Mouse (Mus musculus): ENCODE measurements around the gene Rcn1. TPM values are rescaled to one million over a fixed set of nuclear protein-coding genes. Genes with fewer than 3 reads are reported as not detected.

Rcn1 gene
- polyA plus RNA-seq, 1 experiment from 2014 or later: 143 TPM

- Histone ChIP-seq H3K4me2 (replicated peaks) (no peak overlapping the region), H3K4me1 (peaks cover 19% of the 10 kb centered on the region), H3K9me3 (replicated peaks) (no peaks in the 10 kb centered on the region), H3K9ac (no peak overlapping the region), H3K4me3 (no peak overlapping the region), H3K27ac (no peak overlapping the region), H3K36me3 (no peaks in the 10 kb centered on the region), H3K27me3 (no peaks in the 10 kb centered on the region)
- ATAC-seq (ENCODE audit: low FRiP score): peak; percentile 55; the same call in 1 of the 2 replicates
- 35% methylated on average over 8 of the region's 8 CpGs for WGBS
Observed at GRCm38 (mm10) chr2:105416660-105417348, 17.7 kb upstream of the Rcn1 start.

GRCm38 (mm10) chr2:105416046-105416659 lies 17.0 kb upstream of the Rcn1 start:
- Histone ChIP-seq H3K27me3 (no peaks in the 10 kb centered on the region), H3K27ac (no peak overlapping the region), H3K9me3 (replicated peaks) (no peaks in the 10 kb centered on the region), H3K4me3 (no peak overlapping the region), H3K4me2 (replicated peaks) (no peak overlapping the region), H3K9ac (no peak overlapping the region), H3K4me1 (peaks cover 19% of the 10 kb centered on the region), H3K36me3 (no peaks in the 10 kb centered on the region)
- peak; percentile 33; the same call in 1 of the 2 replicates for ATAC-seq (ENCODE audit: low FRiP score)
- 66% methylated on average over 7 of the region's 7 CpGs for WGBS

GRCm38 (mm10) chr2:105414309-105414708 lies 15.2 kb upstream of the Rcn1 start:
- no peak overlapping the region for H3K4me3 ChIP-seq
- 71% methylated on average over 2 of the region's 2 CpGs for WGBS

GRCm38 (mm10) chr2:105409253-105409652 lies 10.1 kb upstream of the Rcn1 start:
- no peak overlapping the region for H3K9ac ChIP-seq
- H3K9me3 ChIP-seq (replicated peaks): no peaks in the 10 kb centered on the region
- H3K36me3 ChIP-seq: no peaks in the 10 kb centered on the region
- H3K27ac ChIP-seq: no peak overlapping the region
- WGBS: 92% methylated on average over 1 of the region's 1 CpGs
- no peak for ATAC-seq (ENCODE audit: low FRiP score)
- H3K27me3 ChIP-seq: 0 out of 2 replicates have a peak, but pooled peaks cover 3% of the 10 kb centered on the region
- no peaks in the 10 kb centered on the region; the same call in 1 of the 2 replicates for H3K4me1 ChIP-seq
- H3K4me3 ChIP-seq: no peak overlapping the region
- no peak overlapping the region for H3K4me2 ChIP-seq (replicated peaks)

More at GRCm38 (mm10) chr2:105414309-105414708, 15.2 kb upstream of the Rcn1 start:
- H3K4me1 ChIP-seq: peaks cover 19% of the 10 kb centered on the region
- H3K36me3 ChIP-seq: no peaks in the 10 kb centered on the region
- ATAC-seq (ENCODE audit: low FRiP score): no peak
- no peaks in the 10 kb centered on the region for H3K9me3 ChIP-seq (replicated peaks)
- no peak overlapping the region for H3K9ac ChIP-seq
- H3K27me3 ChIP-seq: no peaks in the 10 kb centered on the region
- no peak overlapping the region for H3K4me2 ChIP-seq (replicated peaks)
- H3K27ac ChIP-seq: no peak overlapping the region

GRCm38 (mm10) chr2:105408511-105408910 lies 9.4 kb upstream of the Rcn1 start:
- Histone ChIP-seq H3K27me3 (0 out of 2 replicates have a peak, but pooled peaks cover 3% of the 10 kb centered on the region), H3K4me3 (no peak overlapping the region), H3K36me3 (no peaks in the 10 kb centered on the region), H3K9me3 (replicated peaks) (no peaks in the 10 kb centered on the region), H3K4me1 (no peaks in the 10 kb centered on the region; the same call in 1 of the 2 replicates), H3K9ac (no peak overlapping the region), H3K4me2 (replicated peaks) (no peak overlapping the region), H3K27ac (no peak overlapping the region)
- ATAC-seq (ENCODE audit: low FRiP score): no peak
- WGBS: 68% methylated on average over 4 of the region's 4 CpGs

GRCm38 (mm10) chr2:105402180-105402579 lies 3.1 kb upstream of the Rcn1 start:
- WGBS: 90% methylated on average over 2 of the region's 2 CpGs
- Histone ChIP-seq H3K27me3 (peaks cover 7% of the 10 kb centered on the region), H3K27ac (no peak overlapping the region)

GRCm38 (mm10) chr2:105400558-105400957 lies 1.4 kb upstream of the Rcn1 start:
- no peaks in the 10 kb centered on the region for H3K36me3 ChIP-seq

More at GRCm38 (mm10) chr2:105402180-105402579, 3.1 kb upstream of the Rcn1 start:
- Histone ChIP-seq H3K9me3 (replicated peaks) (no peaks in the 10 kb centered on the region), H3K4me3 (no peak overlapping the region), H3K4me1 (peaks cover 21% of the 10 kb centered on the region), H3K36me3 (no peaks in the 10 kb centered on the region), H3K4me2 (replicated peaks) (no peak overlapping the region), H3K9ac (no peak overlapping the region)
- no peak for ATAC-seq (ENCODE audit: low FRiP score)

GRCm38 (mm10) chr2:105398636-105399084 lies 459 bp downstream of the Rcn1 start:
- 0% methylated on average over 31 of the region's 31 CpGs for WGBS
- H3K4me1 ChIP-seq: peaks cover 27% of the 10 kb centered on the region
- H3K4me2 ChIP-seq (replicated peaks): peak overlapping the region; percentile 89

More at GRCm38 (mm10) chr2:105400558-105400957, 1.4 kb upstream of the Rcn1 start:
- H3K27ac ChIP-seq: no peak overlapping the region
- no peak overlapping the region for H3K4me2 ChIP-seq (replicated peaks)
- H3K9me3 ChIP-seq (replicated peaks): no peaks in the 10 kb centered on the region
- H3K9ac ChIP-seq: no peak overlapping the region
- no peak for ATAC-seq (ENCODE audit: low FRiP score)
- H3K4me1 ChIP-seq: peaks cover 27% of the 10 kb centered on the region
- WGBS: 91% methylated on average over 4 of the region's 4 CpGs
- no peak overlapping the region for H3K4me3 ChIP-seq
- peaks cover 7% of the 10 kb centered on the region for H3K27me3 ChIP-seq

GRCm38 (mm10) chr2:105397446-105398211 lies 1.5 kb downstream of the Rcn1 start:
- peak overlapping the region; percentile 67 for H3K4me3 ChIP-seq
- no peak for ATAC-seq (ENCODE audit: low FRiP score)
- 23% methylated on average over 5 of the region's 5 CpGs for WGBS
- no peak overlapping the region for H3K27ac ChIP-seq
- H3K27me3 ChIP-seq: peaks cover 3% of the 10 kb centered on the region
- peaks cover 27% of the 10 kb centered on the region for H3K4me1 ChIP-seq
- no peaks in the 10 kb centered on the region for H3K9me3 ChIP-seq (replicated peaks)
- H3K36me3 ChIP-seq: peaks cover 7% of the 10 kb centered on the region
- H3K4me2 ChIP-seq (replicated peaks): peak overlapping the region; percentile 89
- H3K9ac ChIP-seq: peak overlapping the region; percentile 85; the same call in 1 of the 2 replicates

More at GRCm38 (mm10) chr2:105398636-105399084, 459 bp downstream of the Rcn1 start:
- H3K27me3 ChIP-seq: peaks cover 3% of the 10 kb centered on the region
- H3K9me3 ChIP-seq (replicated peaks): no peaks in the 10 kb centered on the region
- peak overlapping the region; percentile 85 for H3K9ac ChIP-seq
- peak overlapping the region; percentile 67 for H3K4me3 ChIP-seq
- peak; percentile 73 for ATAC-seq (ENCODE audit: low FRiP score)
- peak overlapping the region; percentile 82 for H3K27ac ChIP-seq
- H3K36me3 ChIP-seq: peaks cover 7% of the 10 kb centered on the region

- peaks cover 27% of the 10 kb centered on the region for H3K4me1 ChIP-seq
- no peak for ATAC-seq (ENCODE audit: low FRiP score)
- H3K27me3 ChIP-seq: peaks cover 3% of the 10 kb centered on the region
- H3K9me3 ChIP-seq (replicated peaks): no peaks in the 10 kb centered on the region
- H3K9ac ChIP-seq: no peak overlapping the region
- 95% methylated on average over 9 of the region's 9 CpGs for WGBS
- no peak overlapping the region for H3K4me2 ChIP-seq (replicated peaks)
- no peak overlapping the region for H3K27ac ChIP-seq
- H3K4me3 ChIP-seq: no peak overlapping the region
- peaks cover 16% of the 10 kb centered on the region for H3K36me3 ChIP-seq
Observed at GRCm38 (mm10) chr2:105396066-105396465, 3.1 kb downstream of the Rcn1 start.

- Histone ChIP-seq H3K27me3 (no peaks in the 10 kb centered on the region), H3K36me3 (peaks cover 20% of the 10 kb centered on the region), H3K4me1 (peaks cover 22% of the 10 kb centered on the region), H3K9me3 (replicated peaks) (no peaks in the 10 kb centered on the region), H3K9ac (no peak overlapping the region), H3K27ac (no peak overlapping the region), H3K4me2 (replicated peaks) (no peak overlapping the region), H3K4me3 (no peak overlapping the region)
- no peak for ATAC-seq (ENCODE audit: low FRiP score)
- WGBS: 84% methylated on average over 4 of the region's 4 CpGs
Observed at GRCm38 (mm10) chr2:105394375-105394774, 4.7 kb downstream of the Rcn1 start.

- Histone ChIP-seq H3K36me3 (peaks cover 30% of the 10 kb centered on the region), H3K4me2 (replicated peaks) (no peak overlapping the region), H3K4me3 (no peak overlapping the region), H3K27me3 (no peaks in the 10 kb centered on the region), H3K9me3 (replicated peaks) (no peaks in the 10 kb centered on the region), H3K9ac (no peak overlapping the region), H3K27ac (no peak overlapping the region), H3K4me1 (peaks cover 9% of the 10 kb centered on the region)
- no peak for ATAC-seq (ENCODE audit: low FRiP score)
- 81% methylated on average over 2 of the region's 2 CpGs for WGBS
Observed at GRCm38 (mm10) chr2:105392514-105392913, 6.6 kb downstream of the Rcn1 start.
